Mouse (Mus musculus) megakaryocyte, embryonic 14.5 days (primary cell): ENCODE data around the gene Xpr1.

Experiments used
- FLI1 ChIP-seq: IDR thresholded peaks from 2 replicates; pipeline ENCODE4 v1.6.1; 2012; ENCODE audit warnings: low read length, inconsistent platforms, mixed read lengths
- GATA1 ChIP-seq: IDR thresholded peaks from 3 replicates; pipeline ENCODE4 v1.6.1; 2012; ENCODE audit warnings: mixed read lengths, low read length, inconsistent platforms, borderline replicate concordance

- TF ChIP-seq GATA1, result no peak
- TF ChIP-seq FLI1, result no peak
Observed at GRCm38 (mm10) chr1:155391537-155391936, 25.7 kb downstream of the Xpr1 start.
